Mouse (Mus musculus) C2C12 (cell line): ENCODE results near the gene Ints7. TPM values are rescaled to one million over a fixed set of nuclear protein-coding genes. Genes with fewer than 3 reads are reported as not detected.

Experiments used
- H3K27me3 ChIP-seq: one replicate; pipeline ENCODE4 v1.6.1; 2011; ENCODE audit not compliant: control insufficient read depth, insufficient read depth, insufficient read length
- H3K36me3 ChIP-seq: one replicate; pipeline ENCODE4 v1.6.1; 2011; ENCODE audit not compliant: control insufficient read depth, insufficient read depth
- H3K4me3 ChIP-seq: one replicate; pipeline ENCODE4 v1.5.1; 2011; ENCODE audit warnings: mild to moderate bottlenecking, control low read depth; ENCODE audit not compliant: poor library complexity, insufficient read depth, severe bottlenecking
- H3K79me2 ChIP-seq: one replicate; pipeline ENCODE4 v1.6.1; 2011; ENCODE audit not compliant: control insufficient read depth, insufficient read depth
- H3K79me3 ChIP-seq: one replicate; pipeline ENCODE4 v1.6.1; 2011; ENCODE audit warnings: low read depth, control low read depth
- H3ac ChIP-seq: one replicate; pipeline ENCODE3; 2011; ENCODE audit warnings: low read depth; ENCODE audit not compliant: control insufficient read depth, insufficient read length
- CEBPB ChIP-seq: IDR thresholded peaks from one replicate; pipeline ENCODE4 v1.6.1; 2011; ENCODE audit warnings: low read depth, mild to moderate bottlenecking, control low read depth, moderate library complexity
- CTCF ChIP-seq: IDR thresholded peaks from one replicate; pipeline ENCODE4 v1.5.1; 2011; ENCODE audit not compliant: control insufficient read depth, insufficient read depth, insufficient read length
- FOSL1 ChIP-seq: IDR thresholded peaks from one replicate; pipeline ENCODE4 v1.8.0; 2011; ENCODE audit warnings: mild to moderate bottlenecking, low read length; ENCODE audit not compliant: poor library complexity, insufficient read depth, severe bottlenecking
- MAX ChIP-seq: IDR thresholded peaks from one replicate; pipeline ENCODE4 v1.6.1; 2011; ENCODE audit warnings: mild to moderate bottlenecking, control low read depth
- MYOD1 ChIP-seq: IDR thresholded peaks from one replicate; pipeline ENCODE4 v1.6.1; 2011; ENCODE audit warnings: low read depth; ENCODE audit not compliant: control insufficient read depth, insufficient read length
- MYOG ChIP-seq: IDR thresholded peaks from one replicate; pipeline ENCODE4 v1.6.1; 2011; ENCODE audit not compliant: control insufficient read depth, insufficient read length; ENCODE audit errors: extremely low read depth
- USF1 ChIP-seq: IDR thresholded peaks from one replicate; pipeline ENCODE4 v1.6.1; 2011; ENCODE audit warnings: low read depth, mild to moderate bottlenecking, control low read depth, moderate library complexity
- polyA plus RNA-seq: library from polyadenylated mRNA; unstranded; fragments of >200 nt; fragmentation: generic; extraction: Trizol; gene quantifications from one replicate; pipeline ENCODE4 v1.2.1, GENCODE M21; 2012; ENCODE audit warnings: missing spikeins

The Ints7 gene
- polyA plus RNA-seq, 1 experiment: 24.1 TPM

GRCm38 (mm10) chr1:191604690-191605089, 29.3 kb downstream of the Ints7 start:
- Histone ChIP-seq H3K4me3 (no peak overlapping the region), H3K79me3 (no peaks in the 10 kb centered on the region), H3K79me2 (peaks cover 7% of the 10 kb centered on the region), H3ac (no peak overlapping the region), H3K27me3 (no peaks in the 10 kb centered on the region), H3K36me3 (peaks cover 45% of the 10 kb centered on the region)
- TF ChIP-seq MYOG (no peak), CTCF (no peak), MYOD1 (no peak), FOSL1 (no peak), MAX (no peak), CEBPB (no peak), USF1 (no peak)

- TF ChIP-seq CTCF (no peak), CEBPB (no peak), FOSL1 (no peak), MYOD1 (no peak), MYOG (no peak), USF1 (no peak)
- Histone ChIP-seq H3K36me3 (peaks cover 65% of the 10 kb centered on the region), H3K79me3 (no peaks in the 10 kb centered on the region), H3ac (no peak overlapping the region), H3K4me3 (no peak overlapping the region), H3K79me2 (no peaks in the 10 kb centered on the region), H3K27me3 (no peaks in the 10 kb centered on the region)
Measured at GRCm38 (mm10) chr1:191609051-191609450, 33.6 kb downstream of the Ints7 start.

- Histone ChIP-seq H3K4me3 (no peak overlapping the region), H3K79me2 (no peaks in the 10 kb centered on the region), H3K79me3 (no peaks in the 10 kb centered on the region), H3ac (no peak overlapping the region), H3K27me3 (no peaks in the 10 kb centered on the region), H3K36me3 (peaks cover 70% of the 10 kb centered on the region)
- TF ChIP-seq FOSL1: no peak
- TF ChIP-seq USF1: no peak
- TF ChIP-seq MYOD1: no peak
- no peak for TF ChIP-seq CTCF
- TF ChIP-seq CEBPB: no peak
- TF ChIP-seq MAX: no peak
- no peak for TF ChIP-seq MYOG
Measured at GRCm38 (mm10) chr1:191609578-191609977, 34.1 kb downstream of the Ints7 start.

DNA sequence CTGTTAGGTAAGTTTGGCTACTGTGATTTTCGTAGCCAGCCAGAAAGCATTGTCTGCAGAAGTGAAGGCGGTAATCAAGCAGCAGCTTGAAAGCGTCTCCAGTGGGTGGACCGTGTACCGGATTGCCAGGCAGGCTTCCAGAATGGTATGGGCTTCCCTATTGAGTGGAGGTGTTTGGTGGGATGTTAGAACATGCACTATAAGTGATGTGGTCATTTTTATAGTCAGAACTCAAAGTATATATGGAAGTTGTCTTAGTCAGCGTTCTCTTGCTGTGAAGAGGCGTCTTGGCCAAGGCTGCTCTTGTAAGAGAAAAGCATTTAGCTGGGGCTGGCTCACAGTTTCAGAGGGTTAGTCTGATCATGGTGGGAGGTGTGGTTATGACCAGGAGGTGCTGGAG, 34.9 kb downstream of the Ints7 start:
- Histone ChIP-seq H3K79me2 (no peaks in the 10 kb centered on the region), H3K36me3 (peaks cover 71% of the 10 kb centered on the region), H3K79me3 (no peaks in the 10 kb centered on the region), H3ac (no peak overlapping the region), H3K27me3 (no peaks in the 10 kb centered on the region), H3K4me3 (no peak overlapping the region)
- TF ChIP-seq FOSL1 (no peak), MAX (no peak), MYOG (no peak), MYOD1 (no peak), CEBPB (no peak), USF1 (no peak), CTCF (no peak)

DNA sequence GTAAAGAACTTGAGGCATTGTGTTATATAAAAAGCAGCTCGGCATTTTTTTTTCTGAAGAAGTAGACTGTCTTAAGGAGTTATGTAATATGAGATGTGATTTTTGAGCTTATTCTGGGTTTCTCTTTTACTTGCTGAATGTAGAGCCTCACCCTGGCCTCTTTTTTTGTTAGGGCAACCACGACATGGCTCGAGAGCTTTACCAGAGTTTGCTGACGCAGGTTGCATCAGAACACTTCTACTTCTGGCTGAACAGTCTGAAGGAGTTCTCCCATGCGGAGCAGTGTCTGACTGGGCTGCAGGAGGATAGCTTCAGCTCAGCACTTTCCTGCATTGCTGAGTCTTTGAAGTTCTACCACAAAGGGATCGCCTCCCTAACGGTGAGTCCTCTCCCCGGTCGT, 36.2 kb downstream of the Ints7 start:
- no peak overlapping the region for H3ac ChIP-seq
- no peak overlapping the region for H3K4me3 ChIP-seq
- peaks cover 72% of the 10 kb centered on the region for H3K36me3 ChIP-seq
- TF ChIP-seq USF1 (no peak), MYOD1 (no peak), MYOG (no peak), CTCF (no peak), MAX (no peak)
- H3K27me3 ChIP-seq: no peaks in the 10 kb centered on the region
- H3K79me3 ChIP-seq: no peaks in the 10 kb centered on the region
- H3K79me2 ChIP-seq: no peaks in the 10 kb centered on the region

DNA sequence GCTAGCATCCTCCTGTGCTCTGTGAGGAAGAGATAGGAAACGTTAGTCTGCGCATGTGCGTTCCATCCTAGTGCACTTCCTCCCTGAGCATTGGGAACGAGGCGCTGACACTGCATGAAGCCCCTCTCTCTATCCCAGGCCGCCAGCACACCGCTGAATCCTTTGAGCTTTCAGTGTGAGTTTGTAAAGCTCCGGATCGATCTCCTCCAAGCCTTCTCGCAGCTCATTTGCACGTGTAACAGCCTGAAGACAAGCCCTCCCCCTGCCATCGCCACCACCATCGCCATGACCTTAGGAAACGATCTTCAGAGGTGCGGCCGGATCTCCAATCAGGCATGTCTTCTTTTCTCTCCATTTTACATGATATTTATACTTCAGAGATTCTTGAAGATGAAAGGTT, 37.4 kb downstream of the Ints7 start:
- no peaks in the 10 kb centered on the region for H3K79me2 ChIP-seq
- TF ChIP-seq MYOG: no peak
- no peak for TF ChIP-seq FOSL1
- no peak for TF ChIP-seq USF1
- no peak for TF ChIP-seq MYOD1
- TF ChIP-seq CTCF: no peak
- TF ChIP-seq MAX: no peak
- TF ChIP-seq CEBPB: no peak
- H3ac ChIP-seq: no peak overlapping the region
- peaks cover 68% of the 10 kb centered on the region for H3K36me3 ChIP-seq
- no peaks in the 10 kb centered on the region for H3K79me3 ChIP-seq
- H3K27me3 ChIP-seq: no peaks in the 10 kb centered on the region
- no peak overlapping the region for H3K4me3 ChIP-seq
